Mouse (Mus musculus) kidney, postnatal 36 days (tissue): ENCODE data around the gene Mns1.
"Not testable (repeated sequence)": the region's sequence is repeated elsewhere in the genome, so short reads cannot be mapped to it uniquely, and the experiment has no call there.

Experiments used
- DNase-seq, 2 experiments: peaks; one replicate each; pipeline ENCODE4 v3.0.0; 2021 to 2022; ENCODE audit warnings: mixed read lengths in 2 of 2

The Mns1 gene

GRCm38 (mm10) chr9:72437822-72438701, at the start of gene Mns1:
Mns1 (plus strand) TSS chr9:72438011.
- DNase-seq = peak; percentile 94 to 95

GRCm38 (mm10) chr9:72388934-72389333, 48.9 kb upstream of the Mns1 start:
- no peak for DNase-seq

GRCm38 (mm10) chr9:72389431-72390002, 48.3 kb upstream of the Mns1 start:
- DNase-seq = no peak

GRCm38 (mm10) chr9:72390321-72391077, 47.3 kb upstream of the Mns1 start:
- no peak for DNase-seq

GRCm38 (mm10) chr9:72392686-72393085, 45.1 kb upstream of the Mns1 start:
- DNase-seq = no peak

- no peak for DNase-seq
Measured at GRCm38 (mm10) chr9:72393238-72393637, 44.6 kb upstream of the Mns1 start.

- no peak for DNase-seq
Measured at GRCm38 (mm10) chr9:72393869-72394341, 43.9 kb upstream of the Mns1 start.

- DNase-seq = no peak
Measured at GRCm38 (mm10) chr9:72400121-72400520, 37.7 kb upstream of the Mns1 start.

- DNase-seq = not testable (repeated sequence)
Measured at GRCm38 (mm10) chr9:72401769-72402168, 36.0 kb upstream of the Mns1 start.

- DNase-seq = no peak
Measured at GRCm38 (mm10) chr9:72403421-72403820, 34.4 kb upstream of the Mns1 start.

GRCm38 (mm10) chr9:72404446-72404845, 33.4 kb upstream of the Mns1 start:
- no peak for DNase-seq

- no peak for DNase-seq
Measured at GRCm38 (mm10) chr9:72404934-72405333, 32.9 kb upstream of the Mns1 start.

GRCm38 (mm10) chr9:72405882-72406638, 31.8 kb upstream of the Mns1 start:
- no peak for DNase-seq

- peak; percentile 68 to 90 for DNase-seq
Measured at GRCm38 (mm10) chr9:72408131-72408586, 29.7 kb upstream of the Mns1 start.

GRCm38 (mm10) chr9:72409381-72410225, 28.2 kb upstream of the Mns1 start:
- DNase-seq = no peak

- no peak for DNase-seq
Measured at GRCm38 (mm10) chr9:72411746-72412145, 26.1 kb upstream of the Mns1 start.

GRCm38 (mm10) chr9:72418443-72418842, 19.4 kb upstream of the Mns1 start:
- DNase-seq = no peak

GRCm38 (mm10) chr9:72420490-72420889, 17.3 kb upstream of the Mns1 start:
- DNase-seq = no peak

- DNase-seq = no peak
Measured at GRCm38 (mm10) chr9:72422284-72422683, 15.5 kb upstream of the Mns1 start.

GRCm38 (mm10) chr9:72422753-72423152, 15.1 kb upstream of the Mns1 start:
- DNase-seq = no peak

- DNase-seq = no peak
Measured at GRCm38 (mm10) chr9:72425300-72425850, 12.4 kb upstream of the Mns1 start.
